Mouse (Mus musculus): ENCODE data around the gene Tmem56. TPM values are rescaled to one million over a fixed set of nuclear protein-coding genes. Genes with fewer than 3 reads are reported as not detected.

Tmem56 gene
- polyA plus RNA-seq, 1 experiment: not detected

DNA sequence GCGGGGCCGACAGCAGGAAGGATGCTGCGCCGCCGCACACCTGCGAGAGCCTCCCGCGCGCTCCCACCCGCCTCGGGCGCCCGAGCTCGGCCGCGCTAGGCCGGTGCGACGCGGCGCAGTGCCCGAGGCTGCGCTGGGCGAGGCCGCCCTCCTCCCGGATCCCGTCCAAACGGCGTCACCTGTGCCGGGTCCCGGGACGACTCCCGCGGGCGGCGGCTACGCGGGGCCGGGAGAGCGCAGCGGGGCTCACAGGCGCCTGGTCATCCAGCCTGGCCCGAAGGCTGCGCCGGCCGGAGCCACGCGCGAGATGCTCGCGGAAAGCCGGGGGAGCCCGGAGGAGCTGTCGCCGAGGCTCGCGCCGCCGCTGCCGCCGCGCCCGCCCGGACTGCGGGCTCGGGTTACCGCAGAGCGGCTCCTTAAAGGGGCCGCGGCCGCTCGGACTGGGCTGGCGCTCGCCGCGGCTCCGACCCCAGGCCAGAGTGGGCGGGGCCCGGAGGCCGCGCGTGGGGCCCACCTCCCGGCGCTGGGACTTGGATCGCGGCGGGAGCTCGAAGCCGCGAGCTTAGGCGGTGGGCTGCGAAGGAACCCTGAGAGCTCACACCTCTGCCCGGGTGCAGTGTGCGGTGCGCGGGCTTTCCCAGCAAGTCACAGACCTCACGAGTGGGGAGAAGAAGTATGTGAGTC, 20.2 kb downstream of the Tmem56 start:
- TF ChIP-seq FLI1 (IDR thresholded peaks at IDR 0.05; ENCODE audit: low read length): no peak
- TF ChIP-seq GATA1 (IDR thresholded peaks at IDR 0.05; ENCODE audit: borderline replicate concordance, low read length): no peak
- Histone ChIP-seq H3K9me3 (0 out of 2 replicates have a peak, but pooled peaks cover 4% of the 10 kb centered on the region), H3K4me3 (replicated peaks) (peak overlapping the region; percentile 90), H3K36me3 (replicated peaks; ENCODE audit: low read length) (no peaks in the 10 kb centered on the region), H3K27me3 (replicated peaks) (peaks cover 63% of the 10 kb centered on the region), H3K4me1 (peaks cover 47% of the 10 kb centered on the region)

DNA sequence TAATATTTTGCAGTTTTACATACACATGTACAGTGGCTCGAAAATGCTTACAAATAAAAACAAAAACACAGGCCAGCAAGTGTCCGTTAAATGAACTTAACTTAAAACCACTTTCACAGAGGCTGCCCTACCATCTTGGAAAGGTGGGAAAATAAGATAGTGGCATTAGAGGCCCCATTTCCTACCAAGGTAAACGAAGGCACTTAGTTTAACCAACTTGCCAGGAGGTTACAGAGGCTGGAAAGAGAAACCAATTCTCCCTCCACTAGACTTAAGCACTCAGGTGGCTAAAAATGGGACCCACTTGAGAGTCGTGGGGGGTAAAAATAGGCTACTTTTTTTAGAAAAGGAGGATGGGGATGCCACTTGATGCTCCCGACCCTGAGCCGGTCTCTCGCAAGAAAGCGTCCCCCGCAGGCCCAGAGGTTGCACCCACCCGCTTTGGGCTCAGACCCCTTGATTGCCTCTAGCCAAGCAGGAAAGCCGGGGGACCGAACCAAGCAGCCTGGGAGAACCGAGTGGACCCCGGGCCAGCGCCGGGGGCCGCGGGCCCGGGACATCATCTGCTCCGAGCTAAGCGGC, 20.9 kb downstream of the Tmem56 start:
- Histone ChIP-seq H3K27me3 (replicated peaks) (peaks cover 59% of the 10 kb centered on the region), H3K9me3 (0 out of 2 replicates have a peak, but pooled peaks cover 4% of the 10 kb centered on the region), H3K36me3 (replicated peaks; ENCODE audit: low read length) (no peaks in the 10 kb centered on the region), H3K4me1 (peaks cover 47% of the 10 kb centered on the region), H3K4me3 (replicated peaks) (peak overlapping the region; percentile 90)
- TF ChIP-seq FLI1 (IDR thresholded peaks at IDR 0.05; ENCODE audit: low read length): no peak
- TF ChIP-seq GATA1 (IDR thresholded peaks at IDR 0.05; ENCODE audit: borderline replicate concordance, low read length): no peak

- Histone ChIP-seq H3K36me3 (replicated peaks; ENCODE audit: low read length) (no peaks in the 10 kb centered on the region), H3K9me3 (0 out of 2 replicates have a peak, but pooled peaks cover 4% of the 10 kb centered on the region), H3K4me3 (replicated peaks) (no peak overlapping the region), H3K4me1 (peaks cover 42% of the 10 kb centered on the region), H3K27me3 (replicated peaks) (peaks cover 62% of the 10 kb centered on the region)
- TF ChIP-seq GATA1 (IDR thresholded peaks at IDR 0.05; ENCODE audit: borderline replicate concordance, low read length) (no peak), FLI1 (IDR thresholded peaks at IDR 0.05; ENCODE audit: low read length) (no peak)
Observed at GRCm38 (mm10) chr3:121261251-121261650, 21.6 kb downstream of the Tmem56 start.

DNA sequence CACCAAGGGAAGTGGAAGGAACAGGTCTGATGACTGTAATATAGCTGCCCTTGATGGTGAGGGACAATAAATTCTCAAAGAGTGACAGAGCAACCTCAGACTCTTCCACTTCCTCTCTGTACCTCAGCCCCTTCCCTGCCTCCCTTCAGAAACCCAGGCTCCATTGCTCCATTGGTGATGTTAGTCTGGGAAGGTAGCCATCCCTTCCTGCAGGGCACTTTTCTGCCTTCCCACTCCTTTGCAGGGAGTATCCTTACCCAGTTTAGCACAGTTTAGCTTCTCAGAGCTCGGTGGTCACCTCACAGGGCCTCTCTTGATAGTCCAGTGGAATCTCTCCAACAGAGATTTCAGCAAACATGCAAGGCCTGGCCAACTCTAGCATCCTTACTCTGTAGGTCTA, 22.1 kb downstream of the Tmem56 start:
- no peak for TF ChIP-seq GATA1 (IDR thresholded peaks at IDR 0.05; ENCODE audit: borderline replicate concordance, low read length)
- no peak for TF ChIP-seq FLI1 (IDR thresholded peaks at IDR 0.05; ENCODE audit: low read length)
- no peak overlapping the region for H3K4me3 ChIP-seq (replicated peaks)
- H3K36me3 ChIP-seq (replicated peaks; ENCODE audit: low read length): no peaks in the 10 kb centered on the region
- peaks cover 63% of the 10 kb centered on the region for H3K27me3 ChIP-seq (replicated peaks)
- 0 out of 2 replicates have a peak, but pooled peaks cover 4% of the 10 kb centered on the region for H3K9me3 ChIP-seq
- H3K4me1 ChIP-seq: peaks cover 42% of the 10 kb centered on the region

DNA sequence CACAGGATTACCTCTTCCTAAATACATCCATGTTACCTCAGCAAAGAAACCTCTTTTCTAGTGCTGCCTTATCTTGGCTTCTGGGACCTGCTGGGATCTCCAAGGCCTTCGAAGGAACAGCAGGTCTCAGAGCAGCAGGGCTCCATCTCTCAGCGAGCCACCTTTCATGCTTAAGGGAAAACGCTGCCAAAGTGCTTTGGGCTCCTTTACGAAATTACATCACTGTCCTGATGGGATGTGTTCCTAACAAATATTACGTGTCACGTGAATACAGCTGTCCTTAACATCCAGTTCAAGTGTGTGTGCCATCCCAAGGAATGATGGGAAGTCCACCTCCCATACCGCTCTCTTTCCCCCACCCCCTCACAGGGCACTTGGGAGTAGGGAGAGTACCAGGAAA, 22.9 kb downstream of the Tmem56 start:
- Histone ChIP-seq H3K4me1 (peaks cover 42% of the 10 kb centered on the region), H3K36me3 (replicated peaks; ENCODE audit: low read length) (no peaks in the 10 kb centered on the region), H3K27me3 (replicated peaks) (peaks cover 65% of the 10 kb centered on the region), H3K4me3 (replicated peaks) (no peak overlapping the region), H3K9me3 (0 out of 2 replicates have a peak, but pooled peaks cover 4% of the 10 kb centered on the region)
- no peak for TF ChIP-seq GATA1 (IDR thresholded peaks at IDR 0.05; ENCODE audit: borderline replicate concordance, low read length)
- no peak for TF ChIP-seq FLI1 (IDR thresholded peaks at IDR 0.05; ENCODE audit: low read length)

DNA sequence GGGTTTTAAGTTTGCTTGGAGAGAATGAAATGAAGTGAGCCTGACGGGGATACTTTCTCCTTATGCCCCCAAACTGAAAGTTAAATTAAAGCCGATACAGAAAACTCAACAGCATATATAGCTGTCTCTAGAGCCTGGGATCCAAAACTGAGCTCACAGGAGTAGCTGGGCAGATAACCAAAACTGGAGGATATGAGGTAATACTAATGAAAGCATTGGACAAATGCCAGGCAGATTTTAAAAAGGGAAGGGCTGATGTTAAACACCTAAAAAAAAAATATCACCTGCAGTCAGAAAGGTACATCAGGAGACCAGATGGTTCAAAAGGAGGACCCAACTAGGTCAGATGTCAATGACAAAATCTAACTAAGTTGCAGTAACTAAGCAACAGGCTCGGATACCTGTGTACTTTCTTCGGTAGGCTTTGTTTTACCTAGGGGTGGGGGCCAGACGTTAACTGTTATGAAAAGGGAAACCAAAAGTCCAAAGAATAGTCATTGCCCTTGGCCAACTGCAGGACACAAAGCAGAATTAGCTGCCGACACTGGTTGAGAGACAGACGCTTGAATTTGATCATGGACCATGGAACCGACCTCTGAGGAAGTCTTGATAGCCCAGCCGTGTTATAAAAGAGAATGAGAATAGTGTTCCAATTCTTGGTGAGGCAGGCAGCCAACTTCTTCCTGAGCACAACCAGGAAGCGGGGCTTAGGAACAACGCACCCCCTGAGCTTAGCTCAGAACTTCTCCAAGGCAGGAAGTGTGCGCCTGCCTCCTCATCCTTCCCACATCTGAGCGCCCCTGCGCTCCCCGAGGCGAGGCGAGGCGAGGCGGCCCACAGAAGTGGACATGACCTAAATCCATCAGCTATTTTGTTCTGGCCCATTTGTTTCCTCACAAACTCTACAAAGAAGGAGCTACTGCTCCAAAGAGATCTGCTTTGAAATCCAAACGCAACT, 24.1 kb downstream of the Tmem56 start:
- TF ChIP-seq GATA1 (IDR thresholded peaks at IDR 0.05; ENCODE audit: borderline replicate concordance, low read length) (no peak), FLI1 (IDR thresholded peaks at IDR 0.05; ENCODE audit: low read length) (no peak)
- no peaks in the 10 kb centered on the region for H3K9me3 ChIP-seq
- H3K36me3 ChIP-seq (replicated peaks; ENCODE audit: low read length): no peaks in the 10 kb centered on the region
- H3K27me3 ChIP-seq (replicated peaks): peaks cover 59% of the 10 kb centered on the region
- H3K4me1 ChIP-seq: peaks cover 38% of the 10 kb centered on the region
- H3K4me3 ChIP-seq (replicated peaks): no peak overlapping the region

GRCm38 (mm10) chr3:121257418-121257817, 25.5 kb downstream of the Tmem56 start:
- no peak for TF ChIP-seq GATA1 (IDR thresholded peaks at IDR 0.05; ENCODE audit: borderline replicate concordance, low read length)
- TF ChIP-seq FLI1 (IDR thresholded peaks at IDR 0.05; ENCODE audit: low read length): no peak
- H3K9me3 ChIP-seq: no peaks in the 10 kb centered on the region
- H3K27me3 ChIP-seq (replicated peaks): peaks cover 45% of the 10 kb centered on the region
- H3K4me1 ChIP-seq: peaks cover 31% of the 10 kb centered on the region
- no peaks in the 10 kb centered on the region for H3K36me3 ChIP-seq (replicated peaks; ENCODE audit: low read length)
- H3K4me3 ChIP-seq (replicated peaks): no peak overlapping the region

GRCm38 (mm10) chr3:121256131-121256530, 26.8 kb downstream of the Tmem56 start:
- H3K9me3 ChIP-seq: no peaks in the 10 kb centered on the region
- peaks cover 23% of the 10 kb centered on the region for H3K4me1 ChIP-seq
- TF ChIP-seq GATA1 (IDR thresholded peaks at IDR 0.05; ENCODE audit: borderline replicate concordance, low read length): no peak
- no peak for TF ChIP-seq FLI1 (IDR thresholded peaks at IDR 0.05; ENCODE audit: low read length)
- H3K27me3 ChIP-seq (replicated peaks): peaks cover 33% of the 10 kb centered on the region
- no peak overlapping the region for H3K4me3 ChIP-seq (replicated peaks)
- H3K36me3 ChIP-seq (replicated peaks; ENCODE audit: low read length): no peaks in the 10 kb centered on the region

DNA sequence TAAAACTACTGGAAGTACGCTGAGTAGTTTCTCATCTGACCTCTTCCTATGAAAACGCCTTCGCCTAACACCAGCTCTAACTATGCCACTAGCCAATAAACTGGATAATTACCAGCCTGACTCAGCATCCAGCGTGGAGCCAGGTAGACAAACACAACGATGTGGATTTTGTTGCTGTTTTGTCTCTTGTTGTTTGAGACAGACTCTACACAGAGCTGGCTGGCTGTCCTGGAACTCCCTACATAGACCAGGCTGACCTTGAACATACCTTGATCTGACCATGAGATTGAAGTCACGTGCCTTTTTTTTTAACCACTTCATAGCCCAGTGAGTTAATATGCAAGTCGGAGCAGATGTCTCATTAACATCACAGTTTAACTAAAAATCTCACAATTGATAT, 27.4 kb downstream of the Tmem56 start:
- H3K36me3 ChIP-seq (replicated peaks; ENCODE audit: low read length): no peaks in the 10 kb centered on the region
- H3K4me3 ChIP-seq (replicated peaks): no peak overlapping the region
- H3K27me3 ChIP-seq (replicated peaks): peaks cover 27% of the 10 kb centered on the region
- H3K4me1 ChIP-seq: peaks cover 16% of the 10 kb centered on the region
- no peaks in the 10 kb centered on the region for H3K9me3 ChIP-seq
- TF ChIP-seq FLI1 (IDR thresholded peaks at IDR 0.05; ENCODE audit: low read length): no peak
- TF ChIP-seq GATA1 (IDR thresholded peaks at IDR 0.05; ENCODE audit: borderline replicate concordance, low read length): no peak
